Mouse (Mus musculus) thymus, postnatal 25 days (tissue): ENCODE data around the gene Zfp84.
A peak's percentile ranks its signal among the peaks of the same experiment; 100 is the strongest.

ENCODE experiments used
- DNase-seq: peaks from one replicate; pipeline ENCODE4 v3.0.0; 2022

Zfp84 gene

GRCm38 (mm10) chr7:29818619-29819254 is 50.4 kb downstream of the Zfp84 start:
- DNase-seq: peak; percentile 74

- no peak for DNase-seq
Observed at GRCm38 (mm10) chr7:29828001-29828400, 59.6 kb downstream of the Zfp84 start.
